Mouse (Mus musculus) thymus, postnatal 0 days (tissue): ENCODE measurements around the gene Gm16867. TPM values are rescaled to one million over a fixed set of nuclear protein-coding genes. Genes with fewer than 3 reads are reported as not detected.
"Not testable (repeated sequence)": the region's sequence is repeated elsewhere in the genome, so short reads cannot be mapped to it uniquely, and the experiment has no call there.

ENCODE experiments used
- DNase-seq: peaks from one replicate; pipeline ENCODE4 v3.0.0-alpha.2; 2015; ENCODE audit warnings: low spot score
- polyA plus RNA-seq: library from polyadenylated mRNA; unstranded; fragments of >200 nt; fragmentation: Nextera tagmentation; extraction: Ambion mirVana; gene quantifications from 2 replicates; pipeline ENCODE4 v1.2.1, GENCODE M21; 2015

Gm16867 gene
- not detected in 2 replicates for polyA plus RNA-seq

- DNase-seq: not testable (repeated sequence)
Measured at GRCm38 (mm10) chr14:69503174-69503573, at the start of gene Gm16867. Gm16867 (minus strand) TSS chr14:69503362.

GRCm38 (mm10) chr14:69547310-69547709 lies 44.1 kb upstream of the Gm16867 start:
- DNase-seq: not testable (repeated sequence)

- not testable (repeated sequence) for DNase-seq
Measured at GRCm38 (mm10) chr14:69545052-69545451, 41.9 kb upstream of the Gm16867 start.

GRCm38 (mm10) chr14:69544033-69544432 lies 40.9 kb upstream of the Gm16867 start:
- not testable (repeated sequence) for DNase-seq

GRCm38 (mm10) chr14:69542695-69543094 lies 39.5 kb upstream of the Gm16867 start:
- DNase-seq: not testable (repeated sequence)

- not testable (repeated sequence) for DNase-seq
Measured at GRCm38 (mm10) chr14:69540113-69540512, 37.0 kb upstream of the Gm16867 start.

GRCm38 (mm10) chr14:69536539-69536938 lies 33.4 kb upstream of the Gm16867 start:
- DNase-seq: not testable (repeated sequence)

- DNase-seq: not testable (repeated sequence)
Measured at GRCm38 (mm10) chr14:69526202-69526601, 23.0 kb upstream of the Gm16867 start.

GRCm38 (mm10) chr14:69523001-69523400 lies 19.8 kb upstream of the Gm16867 start:
- DNase-seq: not testable (repeated sequence)

- not testable (repeated sequence) for DNase-seq
Measured at GRCm38 (mm10) chr14:69520810-69521209, 17.6 kb upstream of the Gm16867 start.

GRCm38 (mm10) chr14:69512449-69512848 lies 9.3 kb upstream of the Gm16867 start, which contains the start of gene Gm27179:
Gm27179 (minus strand) TSS chr14:69512549.
- not testable (repeated sequence) for DNase-seq

- not testable (repeated sequence) for DNase-seq
Measured at GRCm38 (mm10) chr14:69507000-69507399, 3.8 kb upstream of the Gm16867 start.

GRCm38 (mm10) chr14:69502440-69503150 lies 567 bp downstream of the Gm16867 start:
- DNase-seq: not testable (repeated sequence)

GRCm38 (mm10) chr14:69496259-69496658 lies 6.9 kb downstream of the Gm16867 start:
- DNase-seq: not testable (repeated sequence)

- not testable (repeated sequence) for DNase-seq
Measured at GRCm38 (mm10) chr14:69494946-69495345, 8.2 kb downstream of the Gm16867 start.

- not testable (repeated sequence) for DNase-seq
Measured at GRCm38 (mm10) chr14:69494522-69494921, 8.6 kb downstream of the Gm16867 start.

- not testable (repeated sequence) for DNase-seq
Measured at GRCm38 (mm10) chr14:69488001-69488400, 15.2 kb downstream of the Gm16867 start.

GRCm38 (mm10) chr14:69485466-69486135 lies 17.6 kb downstream of the Gm16867 start:
- DNase-seq: not testable (repeated sequence)

GRCm38 (mm10) chr14:69473941-69474646 lies 29.1 kb downstream of the Gm16867 start:
- not testable (repeated sequence) for DNase-seq

GRCm38 (mm10) chr14:69473322-69473721 lies 29.8 kb downstream of the Gm16867 start:
- DNase-seq: not testable (repeated sequence)

GRCm38 (mm10) chr14:69470122-69470708 lies 32.9 kb downstream of the Gm16867 start:
- DNase-seq: not testable (repeated sequence)
